Comparison of ENCODE assay signal across 19 mouse cellular contexts in the genomic region with DNA sequence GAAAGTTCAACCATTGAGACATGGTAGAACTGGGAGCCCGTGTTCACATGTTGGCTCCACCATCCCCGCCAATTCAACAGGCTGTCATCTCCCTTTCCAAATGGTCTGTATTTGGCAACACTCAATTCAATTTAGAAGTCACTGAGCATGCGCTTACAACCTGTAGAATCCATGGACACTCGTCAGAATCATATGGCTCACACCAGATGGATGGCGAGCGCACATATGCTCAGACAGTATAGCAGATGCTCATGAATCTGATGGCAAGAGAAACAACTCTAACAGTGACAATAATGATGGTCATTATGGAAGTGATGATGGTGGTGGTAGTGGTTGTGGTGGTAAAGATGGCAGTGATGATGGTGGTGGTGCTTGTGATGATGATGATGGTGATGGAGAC.
"Had no signal": no experiment of that assay in that cellular context is flagged by ENCODE, and none has a peak within 500 bp of the region (broad histone marks: within the 10 kb centered on the region; RNA-seq: fewer than 3 reads in every experiment).

No protein-coding gene starts in this region.

- H3K4me1 ChIP-seq: liver, embryonic 13.5 days; liver, embryonic 15.5 days; lung, embryonic 15.5 days; midbrain, embryonic 13.5 days; midbrain, embryonic 15.5 days; neural tube, embryonic 12.5 days; stomach, embryonic 15.5 days had no signal

- H3K4me3 ChIP-seq: liver, embryonic 13.5 days; liver, embryonic 15.5 days; lung, embryonic 15.5 days; midbrain, embryonic 13.5 days; midbrain, embryonic 15.5 days; neural tube, embryonic 12.5 days; stomach, embryonic 15.5 days had no signal

- H3K27ac ChIP-seq: liver, embryonic 13.5 days; liver, embryonic 15.5 days; lung, embryonic 15.5 days; macrophage; midbrain, embryonic 13.5 days; midbrain, embryonic 15.5 days; neural tube, embryonic 12.5 days; stomach, embryonic 15.5 days; stomach, postnatal 0 days had no signal

- H3K36me3 ChIP-seq: liver, embryonic 13.5 days; liver, embryonic 15.5 days; lung, embryonic 15.5 days; midbrain, embryonic 13.5 days; midbrain, embryonic 15.5 days; neural tube, embryonic 12.5 days; stomach, embryonic 15.5 days had no signal

- H3K4me2 ChIP-seq: liver, embryonic 13.5 days; liver, embryonic 15.5 days; lung, embryonic 15.5 days; midbrain, embryonic 11.5 days; midbrain, embryonic 13.5 days; midbrain, embryonic 15.5 days; neural tube, embryonic 12.5 days; stomach, embryonic 15.5 days had no signal

- ATAC-seq: liver, postnatal 0 days; lung, postnatal 0 days; midbrain, embryonic 13.5 days; midbrain, embryonic 15.5 days had no signal

- DNase-seq: liver, embryonic 13.5 days; liver, postnatal 0 days; lung, adult 2 months; lung, postnatal 14 days; lung, postnatal 36 days; right cerebral cortex, postnatal 14 days; thymus, adult 2 months; thymus, postnatal 25 days; thymus, postnatal 4 days had no signal

- H3K9ac ChIP-seq: liver, embryonic 13.5 days; liver, embryonic 15.5 days; liver, postnatal 0 days; lung, embryonic 15.5 days; midbrain, embryonic 13.5 days; midbrain, embryonic 15.5 days; neural tube, embryonic 12.5 days; stomach, embryonic 15.5 days had no signal

- H3K9me3 ChIP-seq: lung, embryonic 15.5 days; midbrain, embryonic 13.5 days; midbrain, embryonic 15.5 days; neural tube, embryonic 12.5 days; stomach, embryonic 15.5 days had no signal

- H3K27me3 ChIP-seq: liver, embryonic 13.5 days; liver, embryonic 15.5 days; lung, embryonic 15.5 days; midbrain, embryonic 13.5 days; midbrain, embryonic 15.5 days; neural tube, embryonic 12.5 days; stomach, embryonic 15.5 days had no signal
